Mouse (Mus musculus) spleen, embryonic (tissue): ENCODE results near the gene Nelfe.

Source experiments
- CTCF ChIA-PET: fragments of 350-600 bp; sonication (Branson Sonifier 250); formaldehyde crosslinking; loops from one replicate; lab custom pipeline; 2022; lab: Charles Lee

Nelfe gene

GRCm38 (mm10) chr17:34847192-34847591 is 3.0 kb upstream of the Nelfe start:
- CTCF ChIA-PET = no interaction called here

- CTCF ChIA-PET = no interaction called here
Observed at GRCm38 (mm10) chr17:34847615-34848014, 2.6 kb upstream of the Nelfe start.

GRCm38 (mm10) chr17:34850517-34851125 is 430 bp downstream of the Nelfe start:
- CTCF ChIA-PET = no interaction called here

- CTCF ChIA-PET = interaction anchor here (0.7 kb wide), 1 partner anchor 33 kb away, joined by 11 read pairs; no protein-coding TSS in a partner anchor
Observed at GRCm38 (mm10) chr17:34853511-34853910, 3.3 kb downstream of the Nelfe start.

GRCm38 (mm10) chr17:34854761-34855160 is 4.6 kb downstream of the Nelfe start:
- CTCF ChIA-PET = no interaction called here

- CTCF ChIA-PET = interaction anchor here (0.6 to 1.5 kb wide), 3 partner anchors 56 to 838 kb away, joined by 6 to 7 read pairs (median 6); no protein-coding TSS in a partner anchor
Observed at GRCm38 (mm10) chr17:34855825-34856224, 5.6 kb downstream of the Nelfe start.

GRCm38 (mm10) chr17:34858670-34859069 is 8.5 kb downstream of the Nelfe start:
- CTCF ChIA-PET = no interaction called here

GRCm38 (mm10) chr17:34860514-34860913 is 10.3 kb downstream of the Nelfe start:
- CTCF ChIA-PET = no interaction called here

- CTCF ChIA-PET = interaction anchor here (0.5 to 0.7 kb wide), 2 partner anchors 12 to 50 kb away, joined by 3 read pairs; partner anchors contain the start of genes Nelfe and Skiv2l
Observed at GRCm38 (mm10) chr17:34861704-34862415, 11.7 kb downstream of the Nelfe start.

- CTCF ChIA-PET = interaction anchor here (0.5 to 0.7 kb wide), 2 partner anchors 13 to 50 kb away, joined by 3 read pairs; partner anchors contain the start of genes Nelfe and Skiv2l
Observed at GRCm38 (mm10) chr17:34862416-34863081, 12.4 kb downstream of the Nelfe start, which contains the start of gene Cfb. Gene Cfb (minus strand): TSS chr17:34862518.

- CTCF ChIA-PET = no interaction called here
Observed at GRCm38 (mm10) chr17:34865981-34866380, 15.8 kb downstream of the Nelfe start.

GRCm38 (mm10) chr17:34874321-34874720 is 24.1 kb downstream of the Nelfe start:
- CTCF ChIA-PET = no interaction called here

- CTCF ChIA-PET = interaction anchor here (0.5 kb wide), 2 partner anchors 11 to 319 kb away, joined by 5 to 8 read pairs; no protein-coding TSS in a partner anchor
Observed at GRCm38 (mm10) chr17:34879336-34879879, 29.2 kb downstream of the Nelfe start, which contains the start of gene Zbtb12. Gene Zbtb12 (plus strand): TSS chr17:34879483.

GRCm38 (mm10) chr17:34881166-34881565 is 31.0 kb downstream of the Nelfe start:
- CTCF ChIA-PET = no interaction called here

- CTCF ChIA-PET = interaction anchor here (0.7 kb wide), 2 partner anchors 335 to 1011 kb away, joined by 5 to 6 read pairs; no protein-coding TSS in a partner anchor
Observed at GRCm38 (mm10) chr17:34881683-34882310, 31.6 kb downstream of the Nelfe start, which contains the start of gene Gm20547. Gene Gm20547 (minus strand): TSS chr17:34882042.

- CTCF ChIA-PET = interaction anchor here (0.6 kb wide), 1 partner anchor 25 kb away, joined by 3 read pairs; no protein-coding TSS in a partner anchor
Observed at GRCm38 (mm10) chr17:34883332-34883731, 33.1 kb downstream of the Nelfe start.

- CTCF ChIA-PET = no interaction called here
Observed at GRCm38 (mm10) chr17:34884704-34885103, 34.5 kb downstream of the Nelfe start.

- CTCF ChIA-PET = no interaction called here
Observed at GRCm38 (mm10) chr17:34885615-34886014, 35.4 kb downstream of the Nelfe start.

- CTCF ChIA-PET = interaction anchor here (0.6 kb wide), 1 partner anchor 356 kb away, joined by 11 read pairs; no protein-coding TSS in a partner anchor
Observed at GRCm38 (mm10) chr17:34887942-34888341, 37.8 kb downstream of the Nelfe start.

GRCm38 (mm10) chr17:34890074-34890743 is 40.0 kb downstream of the Nelfe start:
- CTCF ChIA-PET = no interaction called here
